Mouse (Mus musculus) C2C12 (cell line): ENCODE results near the gene Smg6. TPM values are rescaled to one million over a fixed set of nuclear protein-coding genes. Genes with fewer than 3 reads are reported as not detected.

Experiments used
- H3K27me3 ChIP-seq: one replicate; pipeline ENCODE4 v1.6.1; 2011; ENCODE audit not compliant: control insufficient read depth, insufficient read depth, insufficient read length
- H3K36me3 ChIP-seq: one replicate; pipeline ENCODE4 v1.6.1; 2011; ENCODE audit not compliant: control insufficient read depth, insufficient read depth
- H3K4me3 ChIP-seq: one replicate; pipeline ENCODE4 v1.5.1; 2011; ENCODE audit warnings: mild to moderate bottlenecking, control low read depth; ENCODE audit not compliant: poor library complexity, insufficient read depth, severe bottlenecking
- H3K79me2 ChIP-seq: one replicate; pipeline ENCODE4 v1.6.1; 2011; ENCODE audit not compliant: control insufficient read depth, insufficient read depth
- H3K79me3 ChIP-seq: one replicate; pipeline ENCODE4 v1.6.1; 2011; ENCODE audit warnings: low read depth, control low read depth
- H3ac ChIP-seq: one replicate; pipeline ENCODE3; 2011; ENCODE audit warnings: low read depth; ENCODE audit not compliant: control insufficient read depth, insufficient read length
- CEBPB ChIP-seq: IDR thresholded peaks from one replicate; pipeline ENCODE4 v1.6.1; 2011; ENCODE audit warnings: low read depth, mild to moderate bottlenecking, control low read depth, moderate library complexity
- CTCF ChIP-seq: IDR thresholded peaks from one replicate; pipeline ENCODE4 v1.5.1; 2011; ENCODE audit not compliant: control insufficient read depth, insufficient read depth, insufficient read length
- FOSL1 ChIP-seq: IDR thresholded peaks from one replicate; pipeline ENCODE4 v1.8.0; 2011; ENCODE audit warnings: mild to moderate bottlenecking, low read length; ENCODE audit not compliant: poor library complexity, insufficient read depth, severe bottlenecking
- MAX ChIP-seq: IDR thresholded peaks from one replicate; pipeline ENCODE4 v1.6.1; 2011; ENCODE audit warnings: mild to moderate bottlenecking, control low read depth
- MYOD1 ChIP-seq: IDR thresholded peaks from one replicate; pipeline ENCODE4 v1.6.1; 2011; ENCODE audit warnings: low read depth; ENCODE audit not compliant: control insufficient read depth, insufficient read length
- MYOG ChIP-seq: IDR thresholded peaks from one replicate; pipeline ENCODE4 v1.6.1; 2011; ENCODE audit not compliant: control insufficient read depth, insufficient read length; ENCODE audit errors: extremely low read depth
- USF1 ChIP-seq: IDR thresholded peaks from one replicate; pipeline ENCODE4 v1.6.1; 2011; ENCODE audit warnings: low read depth, mild to moderate bottlenecking, control low read depth, moderate library complexity
- polyA plus RNA-seq: library from polyadenylated mRNA; unstranded; fragments of >200 nt; fragmentation: generic; extraction: Trizol; gene quantifications from one replicate; pipeline ENCODE4 v1.2.1, GENCODE M21; 2012; ENCODE audit warnings: missing spikeins

Smg6 gene
- polyA plus RNA-seq, 1 experiment, result 7.5 TPM

DNA sequence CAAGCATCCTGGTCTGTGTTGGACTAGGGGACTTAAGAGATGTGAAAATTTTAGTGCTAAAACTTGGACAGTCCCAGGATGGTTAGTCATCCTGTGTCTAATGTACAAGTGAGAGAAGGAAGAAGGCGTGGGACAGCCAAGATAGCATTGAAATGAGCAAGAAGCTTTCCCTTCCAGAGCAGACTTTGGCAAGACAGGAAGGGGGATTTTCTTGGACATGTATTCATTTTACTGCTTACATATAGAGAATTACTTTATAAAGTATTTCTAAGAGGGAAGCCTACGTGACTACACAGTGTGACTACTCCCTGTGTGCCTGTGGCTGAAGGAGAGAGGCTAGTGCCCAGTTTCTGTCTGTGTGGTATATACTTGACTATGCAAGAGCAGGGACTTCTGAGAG, 127.4 kb downstream of the Smg6 start:
- Histone ChIP-seq H3K79me3 (no peaks in the 10 kb centered on the region), H3K36me3 (peaks cover 43% of the 10 kb centered on the region), H3K79me2 (no peaks in the 10 kb centered on the region), H3ac (no peak overlapping the region), H3K27me3 (no peaks in the 10 kb centered on the region), H3K4me3 (no peak overlapping the region)
- no peak for TF ChIP-seq CTCF
- TF ChIP-seq MYOD1, result no peak
- no peak for TF ChIP-seq CEBPB
- TF ChIP-seq MYOG, result no peak
- no peak for TF ChIP-seq MAX
- TF ChIP-seq FOSL1, result no peak
- TF ChIP-seq USF1, result no peak

DNA sequence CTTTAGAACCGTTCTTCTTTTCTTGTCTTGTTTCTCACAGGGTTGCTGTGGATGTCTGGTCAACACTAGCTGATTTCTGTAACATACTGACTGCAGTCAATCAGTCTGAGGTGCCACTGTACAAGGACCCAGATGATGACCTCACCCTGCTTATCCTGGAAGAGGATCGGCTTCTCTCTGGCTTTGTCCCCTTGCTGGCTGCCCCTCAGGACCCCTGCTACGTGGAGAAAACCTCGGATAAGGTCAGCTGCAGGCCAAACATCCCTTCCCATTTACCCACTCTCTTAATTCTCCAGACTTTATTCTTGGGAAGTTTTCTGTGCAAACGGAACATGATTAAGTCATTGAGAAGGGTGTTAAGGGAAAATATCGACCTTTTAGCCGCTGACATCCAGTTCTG, 128.1 kb downstream of the Smg6 start:
- Histone ChIP-seq H3K27me3 (no peaks in the 10 kb centered on the region), H3ac (no peak overlapping the region), H3K4me3 (no peak overlapping the region), H3K79me2 (no peaks in the 10 kb centered on the region), H3K36me3 (peaks cover 43% of the 10 kb centered on the region), H3K79me3 (no peaks in the 10 kb centered on the region)
- TF ChIP-seq MYOD1 (no peak), CEBPB (no peak), CTCF (no peak), MYOG (no peak), USF1 (no peak), FOSL1 (no peak), MAX (no peak)

DNA sequence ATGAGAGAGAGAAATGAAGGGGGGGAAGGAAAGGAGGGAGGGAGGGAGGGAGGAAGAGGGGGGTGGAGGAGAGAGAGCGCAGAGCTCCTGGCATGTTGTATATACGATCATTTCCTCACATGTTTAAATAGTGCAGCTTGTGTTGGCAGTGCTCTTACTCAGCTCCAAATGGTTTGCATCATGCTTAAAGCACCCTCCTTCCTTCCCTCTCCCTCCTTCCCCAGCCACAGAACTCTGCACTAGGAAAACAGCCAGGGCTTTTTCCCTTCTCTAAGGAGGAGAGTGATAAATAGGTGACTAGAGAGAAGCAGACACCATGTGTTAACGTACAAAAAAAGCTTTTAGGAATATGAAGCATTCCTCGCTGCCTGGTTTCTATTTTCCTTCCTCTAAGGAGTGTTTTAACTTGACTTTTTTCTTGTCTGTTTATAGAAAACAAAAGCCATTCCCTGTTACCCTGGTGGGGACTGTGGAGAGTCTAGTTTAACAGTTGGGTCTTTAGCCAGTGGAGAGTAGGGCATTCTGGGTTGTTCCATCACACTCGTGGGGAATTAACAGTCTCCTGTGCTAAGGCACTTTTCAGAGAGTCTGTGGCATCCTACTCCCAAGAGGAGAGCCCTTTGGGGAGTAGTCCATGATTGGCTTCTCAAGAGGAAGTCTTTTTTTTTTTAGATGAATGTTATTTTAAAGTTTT, 128.7 kb downstream of the Smg6 start:
- Histone ChIP-seq H3K4me3 (no peak overlapping the region), H3ac (no peak overlapping the region), H3K36me3 (peaks cover 38% of the 10 kb centered on the region), H3K79me3 (no peaks in the 10 kb centered on the region), H3K79me2 (no peaks in the 10 kb centered on the region), H3K27me3 (no peaks in the 10 kb centered on the region)
- TF ChIP-seq MAX, result no peak
- no peak for TF ChIP-seq CTCF
- TF ChIP-seq FOSL1, result no peak
- TF ChIP-seq CEBPB, result no peak
- no peak for TF ChIP-seq USF1
- no peak for TF ChIP-seq MYOD1
- TF ChIP-seq MYOG, result no peak

DNA sequence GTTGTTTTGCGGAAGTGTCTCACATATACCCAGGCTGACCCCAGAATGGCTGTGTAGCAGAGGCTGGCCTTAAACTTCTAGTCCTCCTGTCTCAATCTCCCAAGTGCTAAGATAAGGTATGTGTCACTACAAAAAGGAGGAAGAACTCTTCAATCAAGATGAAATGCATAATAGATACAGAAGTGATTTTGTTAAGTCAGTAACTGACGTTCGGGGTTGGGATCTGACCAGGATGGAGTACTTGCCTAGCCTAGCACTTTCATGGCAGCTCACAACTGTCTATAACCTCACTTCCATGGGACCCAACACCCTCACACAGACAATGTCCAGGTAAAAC, 129.2 kb downstream of the Smg6 start:
- Histone ChIP-seq H3K36me3 (peaks cover 33% of the 10 kb centered on the region), H3K79me2 (no peaks in the 10 kb centered on the region), H3K27me3 (no peaks in the 10 kb centered on the region), H3ac (no peak overlapping the region), H3K4me3 (no peak overlapping the region), H3K79me3 (no peaks in the 10 kb centered on the region)
- TF ChIP-seq CEBPB (no peak), MAX (no peak), USF1 (no peak), MYOD1 (no peak), CTCF (no peak), FOSL1 (no peak), MYOG (no peak)

DNA sequence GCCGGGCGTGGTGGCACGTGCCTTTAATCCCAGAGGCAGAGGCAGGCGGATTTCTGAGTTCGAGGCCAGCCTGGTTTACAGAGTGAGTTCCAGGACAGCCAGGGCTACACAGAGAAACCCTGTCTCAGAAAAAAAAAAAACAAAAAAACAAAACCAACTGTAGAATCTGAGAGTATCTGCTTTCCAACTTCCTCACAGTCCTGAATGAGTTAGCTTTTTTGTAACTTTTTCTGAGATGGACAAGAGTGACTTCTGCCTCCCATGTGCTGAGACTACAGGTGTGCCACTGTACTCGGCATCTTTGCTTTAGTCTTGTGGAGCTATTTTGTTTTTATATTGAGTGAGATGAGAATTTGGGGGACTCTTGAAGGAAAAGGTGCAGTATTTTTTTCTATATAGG, 137.0 kb downstream of the Smg6 start:
- no peaks in the 10 kb centered on the region for H3K79me3 ChIP-seq
- TF ChIP-seq FOSL1, result no peak
- TF ChIP-seq CEBPB, result no peak
- no peak for TF ChIP-seq MAX
- TF ChIP-seq CTCF, result no peak
- TF ChIP-seq MYOD1, result no peak
- TF ChIP-seq MYOG, result no peak
- TF ChIP-seq USF1, result no peak
- H3K4me3 ChIP-seq, result no peak overlapping the region
- no peaks in the 10 kb centered on the region for H3K79me2 ChIP-seq
- H3K27me3 ChIP-seq, result no peaks in the 10 kb centered on the region
- no peak overlapping the region for H3ac ChIP-seq
- H3K36me3 ChIP-seq, result no peaks in the 10 kb centered on the region

DNA sequence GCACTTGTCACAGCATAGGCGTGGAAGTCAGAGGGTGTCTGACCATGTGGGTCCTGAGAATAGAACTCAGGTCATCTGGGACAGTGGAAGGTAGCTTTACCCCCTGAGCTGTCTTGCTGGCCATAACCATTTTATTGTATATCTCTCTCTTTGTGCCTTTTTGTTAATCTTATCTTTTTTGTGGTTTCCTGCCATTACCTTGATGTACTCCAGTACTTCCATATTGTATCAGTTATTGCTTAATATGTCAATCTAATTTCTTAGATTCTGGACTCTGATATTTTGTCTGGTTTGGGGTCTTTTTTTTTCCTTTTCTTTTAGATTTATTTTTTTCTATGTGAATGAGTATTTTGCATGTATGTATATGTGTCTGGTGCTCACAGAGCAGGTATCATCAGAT, 138.6 kb downstream of the Smg6 start:
- H3K79me3 ChIP-seq, result no peaks in the 10 kb centered on the region
- H3K79me2 ChIP-seq, result no peaks in the 10 kb centered on the region
- H3K27me3 ChIP-seq, result no peaks in the 10 kb centered on the region
- no peak for TF ChIP-seq USF1
- TF ChIP-seq FOSL1, result no peak
- no peak for TF ChIP-seq MYOD1
- no peak for TF ChIP-seq MYOG
- no peak for TF ChIP-seq MAX
- no peak for TF ChIP-seq CEBPB
- TF ChIP-seq CTCF, result no peak
- no peak overlapping the region for H3K4me3 ChIP-seq
- no peak overlapping the region for H3ac ChIP-seq
- no peaks in the 10 kb centered on the region for H3K36me3 ChIP-seq
